Mouse (Mus musculus) forebrain, embryonic 11.5 days (tissue): ENCODE data around the gene Ndufa3. TPM values are rescaled to one million over a fixed set of nuclear protein-coding genes. Genes with fewer than 3 reads are reported as not detected.

ENCODE experiments used
- ATAC-seq: fragments of 200-750 bp; cut with Nextera tagmentation; replicated peaks from 2 replicates; pipeline ENCODE4 v1.8.0; 2017; ENCODE audit warnings: moderate TSS enrichment; ENCODE audit not compliant: low FRiP score
- DNase-seq: peaks from one replicate; pipeline ENCODE4 v3.0.0-alpha.2; 2017; ENCODE audit warnings: low spot score
- H3K27ac ChIP-seq: fragments of 300-500 bp; sonication (generic); 2 replicates; pipeline ENCODE4 v1.5.1; 2014; ENCODE audit warnings: low read depth, low read length
- H3K27me3 ChIP-seq: fragments of 300-500 bp; sonication (generic); 2 replicates; pipeline ENCODE4 v1.6.1; 2014; ENCODE audit warnings: mild to moderate bottlenecking, low read length, mixed read lengths; ENCODE audit not compliant: control insufficient read depth, insufficient read depth
- H3K36me3 ChIP-seq: fragments of 300-500 bp; sonication (generic); 2 replicates; pipeline ENCODE4 v1.6.1; 2014; ENCODE audit warnings: mild to moderate bottlenecking, low read length, moderate library complexity, mixed read lengths; ENCODE audit not compliant: control insufficient read depth, insufficient read depth
- H3K4me1 ChIP-seq: fragments of 300-500 bp; sonication (generic); replicated peaks from 2 replicates; pipeline ENCODE4 v1.6.1; 2014; ENCODE audit warnings: low read length, mixed read lengths; ENCODE audit not compliant: control insufficient read depth, insufficient read depth
- H3K4me2 ChIP-seq: fragments of 300-500 bp; sonication (generic); 2 replicates; pipeline ENCODE4 v1.6.1; 2014; ENCODE audit warnings: low read depth, mild to moderate bottlenecking, low read length, moderate library complexity, mixed read lengths; ENCODE audit not compliant: severe bottlenecking
- H3K4me3 ChIP-seq: fragments of 300-500 bp; sonication (generic); 2 replicates; pipeline ENCODE4 v1.5.1; 2014; ENCODE audit warnings: low read depth, low read length
- H3K9ac ChIP-seq: fragments of 300-500 bp; sonication (generic); 2 replicates; pipeline ENCODE4 v1.6.1; 2014; ENCODE audit warnings: low read length
- H3K9me3 ChIP-seq: fragments of 300-500 bp; sonication (generic); 2 replicates; pipeline ENCODE4 v1.6.1; 2016; ENCODE audit warnings: low read length, mixed read lengths; ENCODE audit not compliant: control insufficient read depth
- WGBS: fragments of 180-500 bp; shearing (Covaris S2); extraction: QIAGEN DNeasy Blood & Tissue Kit; methylation state at CpG from one replicate; pipeline ENCODE4 v1.1.7; 2014; 5-methylcytosine and 5-hydroxymethylcytosine counted together
- polyA plus RNA-seq: library from polyadenylated mRNA; unstranded; fragments of >200 nt; fragmentation: Nextera tagmentation; extraction: Ambion mirVana; gene quantifications from 2 replicates; pipeline ENCODE4 v1.2.1, GENCODE M21; 2014

Ndufa3 gene
- polyA plus RNA-seq, 1 experiment from 2014 or later = 338 TPM

DNA sequence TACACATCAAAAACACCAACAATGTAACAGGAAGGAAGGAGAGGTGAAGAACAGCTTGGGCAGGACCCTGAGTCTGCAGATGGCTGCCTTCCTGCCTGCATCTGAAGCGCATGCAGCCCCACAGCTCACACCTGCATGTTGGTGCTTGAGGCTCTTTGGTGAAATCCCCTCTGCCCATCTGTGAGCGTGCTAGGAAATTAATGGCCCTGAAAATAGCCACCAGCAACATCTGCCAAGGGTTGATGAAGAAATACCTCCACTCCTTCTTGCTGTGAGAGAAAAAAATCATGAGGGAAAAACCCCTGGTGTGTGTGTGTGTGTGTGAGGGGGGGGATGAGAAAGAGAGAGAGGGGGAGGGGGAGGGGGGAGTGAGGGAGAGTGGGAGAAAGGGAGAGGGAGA lies 37.1 kb upstream of the Ndufa3 start:
- ATAC-seq (no peak), DNase-seq (no peak)
- Histone ChIP-seq H3K9ac (no peak overlapping the region), H3K36me3 (no peaks in the 10 kb centered on the region), H3K4me3 (no peak overlapping the region), H3K27ac (no peak overlapping the region), H3K4me1 (no peaks in the 10 kb centered on the region), H3K4me2 (no peak overlapping the region), H3K27me3 (no peaks in the 10 kb centered on the region), H3K9me3 (no peaks in the 10 kb centered on the region)
- 69% methylated on average over 2 of the region's 2 CpGs for WGBS

DNA sequence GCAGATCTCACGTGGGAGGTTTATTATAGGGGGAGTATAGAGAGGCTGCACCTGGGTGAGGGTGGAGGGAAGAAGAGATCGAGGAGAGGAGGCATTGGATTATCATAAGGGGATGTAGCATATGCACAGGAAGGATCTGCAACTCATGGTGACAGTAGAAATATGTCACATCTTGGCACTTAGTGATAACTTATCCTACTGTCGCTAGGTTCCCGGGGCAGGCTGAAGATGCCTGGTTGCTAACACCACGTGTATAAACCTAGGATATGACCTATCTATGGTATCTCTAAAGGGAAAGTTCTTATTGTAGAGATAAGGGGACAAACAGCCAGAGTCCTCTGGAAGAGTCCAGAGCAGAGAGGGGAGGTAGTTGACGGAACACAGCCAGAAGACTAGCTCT lies 31.4 kb upstream of the Ndufa3 start:
- no peaks in the 10 kb centered on the region for H3K4me1 ChIP-seq
- H3K27ac ChIP-seq = no peak overlapping the region
- ATAC-seq (no peak), DNase-seq (no peak)
- 16% methylated on average over 6 of the region's 6 CpGs for WGBS
- H3K4me2 ChIP-seq = no peak overlapping the region
- H3K27me3 ChIP-seq = no peaks in the 10 kb centered on the region
- H3K36me3 ChIP-seq = no peaks in the 10 kb centered on the region
- no peak overlapping the region for H3K9ac ChIP-seq
- H3K9me3 ChIP-seq = no peaks in the 10 kb centered on the region
- H3K4me3 ChIP-seq = no peak overlapping the region

DNA sequence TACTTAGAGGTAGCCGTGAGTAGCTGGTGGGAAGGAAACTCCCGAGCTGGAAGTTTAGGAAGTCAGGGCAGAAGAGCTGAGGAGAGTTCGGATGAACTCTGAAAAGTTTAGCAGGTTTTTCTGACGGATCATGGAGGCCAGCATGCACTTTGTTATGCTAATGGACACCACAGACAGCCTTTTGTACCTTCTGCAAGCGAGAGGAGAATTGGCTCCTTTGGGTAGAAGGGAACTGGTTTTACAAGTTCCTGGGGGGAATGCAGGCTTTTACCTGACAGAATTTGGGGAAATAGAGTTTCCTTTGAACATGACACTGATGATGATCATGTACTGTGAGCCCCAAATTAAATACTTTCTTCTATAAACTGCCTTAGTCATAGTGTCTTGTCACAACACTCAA lies 30.9 kb upstream of the Ndufa3 start:
- H3K36me3 ChIP-seq = no peaks in the 10 kb centered on the region
- H3K4me1 ChIP-seq = no peaks in the 10 kb centered on the region
- no peak overlapping the region for H3K4me3 ChIP-seq
- H3K9ac ChIP-seq = no peak overlapping the region
- ATAC-seq = no peak
- no peak for DNase-seq
- no peak overlapping the region for H3K4me2 ChIP-seq
- H3K27ac ChIP-seq = no peak overlapping the region
- 2% methylated on average over 5 of the region's 5 CpGs for WGBS
- H3K9me3 ChIP-seq = no peaks in the 10 kb centered on the region
- H3K27me3 ChIP-seq = no peaks in the 10 kb centered on the region

DNA sequence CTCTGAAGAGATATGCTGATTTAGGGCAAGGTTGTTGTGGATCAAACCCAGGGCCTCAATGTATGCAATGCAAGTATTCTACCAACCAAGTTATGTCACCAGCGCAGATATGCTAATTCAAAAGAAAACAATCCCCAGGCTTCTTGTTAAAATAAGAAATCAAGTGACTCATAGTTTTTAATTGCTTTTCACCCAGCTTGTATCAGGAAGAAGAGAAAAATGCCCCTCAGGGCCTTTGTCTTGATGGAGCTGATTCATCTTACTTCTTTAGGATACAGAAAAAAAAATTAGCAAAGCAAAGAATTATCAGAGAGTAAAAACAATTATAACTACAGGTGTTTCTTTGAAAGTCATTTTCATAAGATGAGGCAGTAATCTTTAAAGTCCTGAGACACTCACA lies 29.9 kb upstream of the Ndufa3 start:
- WGBS = 73% methylated on average over 1 of the region's 1 CpGs
- no peaks in the 10 kb centered on the region for H3K9me3 ChIP-seq
- no peak for ATAC-seq

DNA sequence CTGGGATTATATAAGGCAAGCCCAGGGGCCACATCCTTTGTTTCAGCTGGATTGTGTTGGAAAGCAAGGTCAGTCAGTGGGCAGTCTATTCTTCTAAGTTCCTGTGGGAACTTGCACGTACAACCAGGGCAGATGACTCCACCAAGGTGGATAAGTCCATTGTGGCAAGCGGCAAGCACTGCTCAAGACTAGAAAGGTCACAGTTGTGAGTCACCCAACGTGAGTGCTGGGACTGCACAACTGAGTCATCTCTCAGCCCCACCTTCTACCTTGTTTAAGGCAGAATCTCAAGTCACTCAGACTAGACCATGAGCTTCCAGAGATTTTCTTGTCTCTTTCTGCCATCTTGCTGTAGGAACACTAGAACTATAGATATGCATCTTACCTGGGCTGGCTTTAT lies 26.6 kb upstream of the Ndufa3 start:
- H3K4me1 ChIP-seq = no peaks in the 10 kb centered on the region
- DNase-seq (no peak), ATAC-seq (no peak)
- no peak overlapping the region for H3K4me2 ChIP-seq
- no peaks in the 10 kb centered on the region for H3K36me3 ChIP-seq
- WGBS = 84% methylated on average over 3 of the region's 3 CpGs
- H3K9me3 ChIP-seq = no peaks in the 10 kb centered on the region
- no peak overlapping the region for H3K9ac ChIP-seq
- H3K4me3 ChIP-seq = no peak overlapping the region
- no peaks in the 10 kb centered on the region for H3K27me3 ChIP-seq
- H3K27ac ChIP-seq = no peak overlapping the region

More for the DNA sequence above, 29.9 kb upstream of the Ndufa3 start:
- Histone ChIP-seq H3K4me2 (no peak overlapping the region), H3K4me3 (no peak overlapping the region), H3K27me3 (no peaks in the 10 kb centered on the region), H3K36me3 (no peaks in the 10 kb centered on the region), H3K9ac (no peak overlapping the region), H3K27ac (no peak overlapping the region), H3K4me1 (no peaks in the 10 kb centered on the region)
- DNase-seq = no peak

DNA sequence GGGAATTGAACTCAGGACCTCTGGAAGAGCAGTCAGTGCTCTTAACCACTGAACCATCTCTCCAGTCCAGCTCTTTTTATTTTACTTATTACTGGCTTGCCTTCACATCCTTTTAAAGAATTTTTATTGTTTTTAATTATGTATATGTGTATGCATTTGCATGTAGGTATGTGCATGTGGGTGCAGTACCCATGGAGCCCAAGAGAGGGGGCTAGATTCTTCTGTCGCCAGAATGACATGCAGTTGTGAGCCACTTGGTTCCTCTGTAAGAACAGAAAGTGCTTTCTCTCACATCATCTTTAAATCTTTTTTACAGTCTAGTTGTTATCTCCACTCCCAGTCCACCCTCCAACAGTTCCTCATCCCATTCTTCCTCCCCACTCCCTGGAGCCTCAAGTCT lies 25.6 kb upstream of the Ndufa3 start:
- no peak overlapping the region for H3K4me2 ChIP-seq

DNA sequence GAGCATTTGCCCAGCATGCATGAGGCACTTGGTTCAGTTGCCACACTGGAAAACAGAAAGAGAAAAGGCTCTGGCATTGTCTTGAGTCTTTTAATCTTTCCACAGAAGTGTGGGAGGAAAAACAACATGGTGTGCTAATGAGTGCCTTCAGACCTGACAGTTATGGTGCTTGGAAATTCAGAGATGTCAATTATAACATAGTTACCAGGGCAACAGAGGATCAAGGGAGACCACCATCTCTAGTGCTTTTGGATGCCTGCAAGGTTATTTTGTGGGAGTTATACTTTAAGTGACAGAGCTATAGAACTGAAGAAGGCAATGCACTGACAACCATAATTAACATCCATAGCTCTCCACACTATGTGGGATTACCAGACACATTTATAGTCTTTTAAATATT lies 23.3 kb upstream of the Ndufa3 start:
- 0 out of 2 replicates have a peak, but pooled peaks have one; percentile 49 for ATAC-seq
- H3K27me3 ChIP-seq = no peaks in the 10 kb centered on the region
- no peaks in the 10 kb centered on the region for H3K36me3 ChIP-seq
- H3K4me3 ChIP-seq = no peak overlapping the region
- no peak overlapping the region for H3K9ac ChIP-seq
- H3K4me1 ChIP-seq = no peaks in the 10 kb centered on the region
- no peaks in the 10 kb centered on the region for H3K9me3 ChIP-seq
- H3K27ac ChIP-seq = no peak overlapping the region
- H3K4me2 ChIP-seq = no peak overlapping the region
- no peak for DNase-seq

More for the DNA sequence above, 25.6 kb upstream of the Ndufa3 start:
- H3K9me3 ChIP-seq = no peaks in the 10 kb centered on the region
- WGBS = 70% methylated on average over 1 of the region's 1 CpGs
- no peak overlapping the region for H3K9ac ChIP-seq
- no peak overlapping the region for H3K4me3 ChIP-seq
- no peaks in the 10 kb centered on the region for H3K36me3 ChIP-seq
- no peak for ATAC-seq
- H3K4me1 ChIP-seq = no peaks in the 10 kb centered on the region
- no peak for DNase-seq
- no peaks in the 10 kb centered on the region for H3K27me3 ChIP-seq
- no peak overlapping the region for H3K27ac ChIP-seq

DNA sequence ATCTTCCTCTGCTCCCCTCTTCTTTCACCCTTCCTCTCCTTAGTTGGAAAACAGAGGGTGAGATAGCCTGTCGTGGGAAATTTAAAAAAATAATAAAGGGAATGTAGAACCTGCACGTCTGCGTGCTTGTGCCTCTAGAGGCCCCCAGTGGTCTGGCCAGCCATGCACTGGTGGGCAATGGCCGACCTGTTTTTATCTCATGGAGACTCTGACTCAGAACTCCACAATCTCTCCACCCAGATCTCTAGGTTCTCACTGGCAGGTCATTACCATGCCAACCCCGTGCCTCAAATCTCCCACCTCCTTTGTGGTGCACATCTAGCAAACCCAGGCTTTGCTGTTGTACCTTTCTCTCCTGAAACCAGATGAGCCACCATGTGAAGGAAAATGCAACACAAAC lies 22.5 kb upstream of the Ndufa3 start:
- Histone ChIP-seq H3K4me1 (no peaks in the 10 kb centered on the region), H3K9ac (no peak overlapping the region), H3K9me3 (no peaks in the 10 kb centered on the region), H3K4me3 (no peak overlapping the region), H3K27me3 (no peaks in the 10 kb centered on the region), H3K4me2 (no peak overlapping the region), H3K36me3 (no peaks in the 10 kb centered on the region), H3K27ac (no peak overlapping the region)
- ATAC-seq (no peak), DNase-seq (no peak)
- 26% methylated on average over 5 of the region's 5 CpGs for WGBS

DNA sequence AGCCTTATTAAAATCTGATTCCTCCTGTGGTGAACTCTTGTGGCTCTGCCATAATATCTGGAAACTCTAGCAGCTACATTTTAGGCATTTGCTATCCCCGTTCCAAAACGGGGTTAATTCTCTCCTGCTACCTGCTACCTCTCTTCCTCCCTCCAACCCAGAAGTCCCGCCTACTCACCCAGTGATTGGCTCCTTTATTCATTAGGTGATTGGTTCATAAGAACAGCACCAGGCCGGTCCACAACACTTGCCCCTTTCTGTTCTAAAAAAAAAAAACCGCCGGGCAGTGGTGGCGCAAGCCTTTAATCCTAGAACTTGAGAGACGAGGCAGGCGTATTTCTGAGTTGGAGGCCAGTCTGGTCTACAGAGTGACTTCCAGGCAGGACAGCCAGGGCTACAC lies 22.0 kb upstream of the Ndufa3 start:
- Histone ChIP-seq H3K36me3 (no peaks in the 10 kb centered on the region), H3K27ac (no peak overlapping the region), H3K4me2 (no peak overlapping the region)

More for the DNA sequence above, 22.0 kb upstream of the Ndufa3 start:
- Histone ChIP-seq H3K4me3 (no peak overlapping the region), H3K4me1 (no peaks in the 10 kb centered on the region), H3K9ac (no peak overlapping the region), H3K9me3 (no peaks in the 10 kb centered on the region), H3K27me3 (no peaks in the 10 kb centered on the region)
- WGBS = 20% methylated on average over 9 of the region's 9 CpGs
- ATAC-seq = no peak
- DNase-seq = no peak
